Mouse (Mus musculus): ENCODE data around the gene Kctd19.

DNA sequence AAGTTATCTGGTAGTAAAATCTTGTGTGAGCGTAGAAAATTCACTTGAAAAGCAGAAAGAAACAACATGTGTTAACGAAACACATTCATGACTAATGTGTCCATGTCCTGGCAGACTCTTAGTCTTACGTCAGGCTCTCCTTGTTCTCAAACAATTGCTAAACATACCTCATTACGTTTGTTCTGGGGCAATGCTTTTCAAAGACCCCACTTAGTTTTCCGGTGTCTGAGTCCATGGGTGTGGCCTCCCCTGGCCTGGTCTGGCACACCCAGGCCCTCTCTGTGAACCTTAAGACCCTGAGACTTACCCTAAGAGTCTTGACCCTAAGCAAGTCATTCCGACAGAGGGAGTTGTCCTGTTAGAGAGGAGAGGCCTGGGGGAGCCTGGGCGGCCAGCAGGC, 19.4 kb downstream of the Kctd19 start:
- TF ChIP-seq FLI1 (IDR thresholded peaks at IDR 0.05; ENCODE audit: low read length) (no peak), GATA1 (IDR thresholded peaks at IDR 0.05; ENCODE audit: borderline replicate concordance, low read length) (no peak)
